Mouse (Mus musculus): ENCODE measurements around the gene Fam50b. TPM values are rescaled to one million over a fixed set of nuclear protein-coding genes. Genes with fewer than 3 reads are reported as not detected.

The Fam50b gene
- polyA plus RNA-seq, 1 experiment = 0.09 TPM

DNA sequence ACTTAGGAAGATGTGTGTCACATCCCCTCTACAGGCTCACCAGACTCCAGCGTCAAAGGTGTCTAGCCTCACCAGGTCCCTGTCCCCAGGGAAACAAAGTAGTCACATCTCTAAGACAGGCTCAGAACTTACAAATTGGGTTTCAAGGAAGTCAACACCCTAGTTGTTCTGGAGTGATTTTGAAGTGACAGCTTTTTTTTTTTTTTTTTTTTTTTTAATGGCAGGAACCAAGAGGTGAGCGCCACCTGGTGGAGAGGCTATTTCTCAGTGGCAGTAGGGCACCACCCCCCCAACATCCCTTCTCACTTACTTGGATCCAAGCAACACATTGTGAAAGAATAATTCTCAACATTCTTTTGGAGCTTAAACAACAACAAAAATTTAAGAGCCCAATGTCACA is 59.2 kb downstream of the Fam50b start:
- 34% methylated on average over 2 of the region's 2 CpGs for WGBS
- H3K4me1 ChIP-seq (ENCODE audit: control insufficient read depth, insufficient read depth, low read length) = peaks cover 5% of the 10 kb centered on the region; the same call in 1 of the 2 replicates
- H3K4me3 ChIP-seq (ENCODE audit: insufficient read depth, low read depth, low read length) = no peak overlapping the region
- H3K27me3 ChIP-seq (replicated peaks; ENCODE audit: control insufficient read depth, insufficient read depth, low read length) = no peaks in the 10 kb centered on the region
- TF ChIP-seq POLR2A (IDR thresholded peaks at IDR 0.05; ENCODE audit: low read depth, low read length) (no peak), CTCF (conservative IDR thresholded peaks at IDR 0.05; ENCODE audit: insufficient read depth, insufficient read length, low read depth, low read length) (peak; percentile 65)
- peak; percentile 72 for DNase-seq
- H3K27ac ChIP-seq (ENCODE audit: insufficient read depth, low read depth, low read length) = 0 out of 2 replicates have a peak overlapping the region, but pooled peaks have one; percentile 6
- no peaks in the 10 kb centered on the region for H3K36me3 ChIP-seq (ENCODE audit: control insufficient read depth, insufficient read depth, low read length)

DNA sequence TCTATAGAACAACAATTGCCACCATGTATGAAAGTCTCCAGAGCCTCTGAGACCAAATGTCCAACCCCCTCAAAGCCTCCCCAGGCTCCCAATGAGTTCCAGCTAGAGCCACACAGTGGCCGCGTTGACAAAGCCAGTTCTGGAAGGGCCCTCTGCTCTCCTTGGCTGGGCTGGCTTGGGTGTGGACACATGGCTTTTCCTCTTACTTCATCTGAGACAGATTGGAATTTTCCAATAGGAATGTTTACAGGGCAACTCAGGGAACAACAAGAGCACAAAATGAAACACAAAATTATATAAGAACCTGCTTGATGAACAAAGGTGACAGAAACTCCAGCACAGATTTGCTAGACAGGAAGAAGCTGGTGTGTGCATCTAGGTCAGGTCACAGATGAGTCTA is 59.8 kb downstream of the Fam50b start:
- WGBS = 48% methylated on average over 2 of the region's 2 CpGs
- peak overlapping the region; percentile 53; the same call in 1 of the 2 replicates for H3K27ac ChIP-seq (ENCODE audit: insufficient read depth, low read depth, low read length)
- peak; percentile 72 for DNase-seq

More for the DNA sequence above, 59.8 kb downstream of the Fam50b start:
- H3K27me3 ChIP-seq (replicated peaks; ENCODE audit: control insufficient read depth, insufficient read depth, low read length) = no peaks in the 10 kb centered on the region
- H3K36me3 ChIP-seq (ENCODE audit: control insufficient read depth, insufficient read depth, low read length) = no peaks in the 10 kb centered on the region
- H3K4me1 ChIP-seq (ENCODE audit: control insufficient read depth, insufficient read depth, low read length) = peaks cover 4% of the 10 kb centered on the region; the same call in 1 of the 2 replicates
- H3K4me3 ChIP-seq (ENCODE audit: insufficient read depth, low read depth, low read length) = no peak overlapping the region
- no peak for TF ChIP-seq POLR2A (IDR thresholded peaks at IDR 0.05; ENCODE audit: low read depth, low read length)
- no peak for TF ChIP-seq CTCF (conservative IDR thresholded peaks at IDR 0.05; ENCODE audit: insufficient read depth, insufficient read length, low read depth, low read length)

Other genes starting within 250 kb of the Fam50b start
- 8.3 and 8.9 TPM in 2 replicates for gene Pxdc1, start 81.4 kb upstream of the Fam50b start, polyA plus RNA-seq (2012; rRNA removed)
- 10.3 and 15.3 TPM in 2 replicates for gene Prpf4b, start 140.5 kb downstream of the Fam50b start, polyA plus RNA-seq (2012; rRNA removed)
- gene Fam217a, start 189.5 kb downstream of the Fam50b start, polyA plus RNA-seq (2012; rRNA removed) = 1.8 and 2.0 TPM in 2 replicates
- gene 4933417A18Rik, start 189.6 kb downstream of the Fam50b start, polyA plus RNA-seq (2012; rRNA removed) = not detected in 2 replicates
- 106 and 129 TPM in 2 replicates for gene Eci3, start 229.0 kb downstream of the Fam50b start, polyA plus RNA-seq (2012; rRNA removed)